Mouse (Mus musculus) myocyte (in vitro differentiated cells): ENCODE data around the gene Cs.

Experiments used
- MAX ChIP-seq: IDR thresholded peaks from one replicate; pipeline ENCODE4 v1.6.1; 2011; ENCODE audit warnings: low read depth, mild to moderate bottlenecking, control low read depth
- MYOD1 ChIP-seq, 3 experiments: IDR thresholded peaks; one replicate each; pipeline ENCODE4 v1.6.1; 2011; ENCODE audit warnings: control low read depth in 2 of 3, low read depth in 2 of 3, mild to moderate bottlenecking in 2 of 3, moderate library complexity in 1 of 3; ENCODE audit not compliant: insufficient read length in 2 of 3, control insufficient read depth in 1 of 3
- MYOG ChIP-seq, 3 experiments: IDR thresholded peaks; one replicate each; pipeline ENCODE4 v1.6.1; 2011; ENCODE audit warnings: control low read depth in 2 of 3, low read depth in 2 of 3, mild to moderate bottlenecking in 2 of 3; ENCODE audit not compliant: insufficient read length in 2 of 3, control insufficient read depth in 1 of 3, insufficient read depth in 1 of 3
- POLR2A ChIP-seq: IDR thresholded peaks from one replicate; pipeline ENCODE4 v1.6.1; 2011; ENCODE audit warnings: low read depth, mild to moderate bottlenecking, control low read depth, moderate library complexity; ENCODE audit not compliant: insufficient read length
- POLR2AphosphoS2 ChIP-seq: IDR thresholded peaks from one replicate; pipeline ENCODE4 v1.6.1; 2011; ENCODE audit warnings: low read depth, control low read depth; ENCODE audit not compliant: insufficient read length
- REST ChIP-seq: IDR thresholded peaks from one replicate; pipeline ENCODE4 v1.6.1; 2011; ENCODE audit warnings: mild to moderate bottlenecking, control low read depth, moderate library complexity; ENCODE audit not compliant: insufficient read depth, insufficient read length
- TCF12 ChIP-seq: IDR thresholded peaks from one replicate; pipeline ENCODE4 v1.6.1; 2011; ENCODE audit warnings: mild to moderate bottlenecking, control low read depth; ENCODE audit not compliant: poor library complexity, insufficient read depth, severe bottlenecking
- USF1 ChIP-seq: IDR thresholded peaks from one replicate; pipeline ENCODE4 v1.6.1; 2011; ENCODE audit warnings: low read depth, mild to moderate bottlenecking, control low read depth, moderate library complexity

DNA sequence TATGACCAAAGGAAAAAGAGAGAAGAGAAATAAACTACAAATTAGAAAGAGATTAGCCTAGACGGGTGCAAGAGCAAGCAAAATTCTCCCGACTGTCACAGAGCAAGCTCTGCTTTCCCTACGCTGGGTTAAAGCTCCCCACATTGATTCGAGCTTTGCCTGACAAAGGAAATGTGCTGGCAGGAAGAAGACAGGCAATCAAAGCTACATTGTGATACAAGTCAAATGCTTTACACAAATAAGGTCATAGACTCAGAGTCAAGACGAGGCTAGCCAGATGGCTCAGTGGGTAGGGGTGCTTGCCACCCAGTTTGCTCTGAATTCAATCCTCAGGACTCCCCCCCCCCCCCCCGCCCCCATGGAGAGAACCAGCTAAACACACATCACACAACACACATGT lies 32.5 kb downstream of the Cs start:
- TF ChIP-seq MYOD1 (IDR thresholded peaks at IDR 0.05; ENCODE audit: control insufficient read depth in 1 of 3, insufficient read length in 2 of 3, low read depth in 2 of 3) = no peak
- TF ChIP-seq POLR2A = no peak
- no peak for TF ChIP-seq MYOG (IDR thresholded peaks at IDR 0.05; ENCODE audit: control insufficient read depth in 1 of 3, insufficient read depth in 1 of 3, insufficient read length in 2 of 3, low read depth in 2 of 3)
- no peak for TF ChIP-seq REST
- TF ChIP-seq TCF12 = no peak
- TF ChIP-seq POLR2AphosphoS2 = no peak
- TF ChIP-seq USF1 = no peak
- TF ChIP-seq MAX = no peak
